Mouse (Mus musculus) midbrain, embryonic 16.5 days (tissue): ENCODE measurements around the gene 2010111I01Rik. TPM values are rescaled to one million over a fixed set of nuclear protein-coding genes. Genes with fewer than 3 reads are reported as not detected.
"Not testable (repeated sequence)": the region's sequence is repeated elsewhere in the genome, so short reads cannot be mapped to it uniquely, and the experiment has no call there.

ENCODE experiments used
- ATAC-seq: fragments of 200-750 bp; cut with Nextera tagmentation; 2 replicates; pipeline ENCODE4 v1.8.0; 2017; ENCODE audit warnings: moderate TSS enrichment
- H3K27ac ChIP-seq: fragments of 300-500 bp; sonication (generic); 2 replicates; pipeline ENCODE4 v1.5.1; 2014; ENCODE audit warnings: mild to moderate bottlenecking, low read length, mixed read lengths
- H3K27me3 ChIP-seq: fragments of 300-500 bp; sonication (generic); 2 replicates; pipeline ENCODE4 v1.6.1; 2014; ENCODE audit warnings: low read depth, low read length, mixed read lengths; ENCODE audit not compliant: control insufficient read depth, insufficient read depth
- H3K36me3 ChIP-seq: fragments of 300-500 bp; sonication (generic); 2 replicates; pipeline ENCODE4 v1.6.1; 2014; ENCODE audit warnings: mild to moderate bottlenecking, low read length, moderate library complexity, mixed read lengths; ENCODE audit not compliant: control insufficient read depth, insufficient read depth
- H3K4me1 ChIP-seq: fragments of 300-500 bp; sonication (generic); 2 replicates; pipeline ENCODE4 v1.6.1; 2014; ENCODE audit warnings: mild to moderate bottlenecking, low read length, mixed read lengths; ENCODE audit not compliant: control insufficient read depth, insufficient read depth
- H3K4me2 ChIP-seq: fragments of 300-500 bp; sonication (generic); 2 replicates; pipeline ENCODE4 v1.6.1; 2014; ENCODE audit warnings: mild to moderate bottlenecking, low read length, mixed read lengths
- H3K4me3 ChIP-seq: fragments of 300-500 bp; sonication (generic); 2 replicates; pipeline ENCODE4 v1.5.1; 2014; ENCODE audit warnings: low read depth, mild to moderate bottlenecking, low read length, moderate library complexity, mixed read lengths
- H3K9ac ChIP-seq: fragments of 300-500 bp; sonication (generic); 2 replicates; pipeline ENCODE4 v1.6.1; 2014; ENCODE audit warnings: low read depth, low read length, mixed read lengths
- H3K9me3 ChIP-seq: fragments of 300-500 bp; sonication (generic); replicated peaks from 2 replicates; pipeline ENCODE4 v1.6.1; 2014; ENCODE audit warnings: mild to moderate bottlenecking, low read length, mixed read lengths; ENCODE audit not compliant: control insufficient read depth, poor library complexity, severe bottlenecking
- WGBS: fragments of 180-500 bp; shearing (Covaris S2); extraction: QIAGEN DNeasy Blood & Tissue Kit; methylation state at CpG from one replicate; pipeline ENCODE4 v1.1.7; 2014; 5-methylcytosine and 5-hydroxymethylcytosine counted together
- polyA plus RNA-seq: library from polyadenylated mRNA; unstranded; fragments of >200 nt; fragmentation: Nextera tagmentation; extraction: Ambion mirVana; gene quantifications from 2 replicates; pipeline ENCODE4 v1.2.1, GENCODE M21; 2015

The 2010111I01Rik gene
- polyA plus RNA-seq, 1 experiment from 2014 or later = 25.5 TPM

DNA sequence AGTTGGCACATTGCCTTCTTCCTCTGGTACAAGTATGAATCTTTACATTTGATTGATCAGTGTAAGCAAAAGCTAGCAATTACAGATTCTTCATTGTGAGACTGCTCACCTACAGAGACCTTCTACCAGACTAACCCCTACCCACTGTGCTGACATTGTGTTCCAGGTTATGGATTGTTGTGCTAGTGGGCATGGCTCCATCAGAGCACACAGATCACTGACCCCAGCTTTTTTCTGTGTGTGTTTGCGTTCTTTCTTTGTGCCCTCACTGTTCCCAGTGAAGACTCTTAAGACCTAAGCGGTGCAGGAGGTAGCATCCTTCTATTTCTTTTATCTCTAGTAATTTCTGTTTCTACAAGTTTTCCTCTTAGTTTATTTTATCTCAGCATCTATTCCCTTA lies 32.1 kb downstream of the 2010111I01Rik start:
- WGBS = 93% methylated on average over 2 of the region's 2 CpGs
- Histone ChIP-seq H3K4me2 (no peak overlapping the region), H3K36me3 (no peaks in the 10 kb centered on the region), H3K9ac (no peak overlapping the region), H3K4me3 (no peak overlapping the region), H3K4me1 (no peaks in the 10 kb centered on the region), H3K9me3 (no peaks in the 10 kb centered on the region), H3K27ac (no peak overlapping the region), H3K27me3 (no peaks in the 10 kb centered on the region)
- ATAC-seq = no peak

DNA sequence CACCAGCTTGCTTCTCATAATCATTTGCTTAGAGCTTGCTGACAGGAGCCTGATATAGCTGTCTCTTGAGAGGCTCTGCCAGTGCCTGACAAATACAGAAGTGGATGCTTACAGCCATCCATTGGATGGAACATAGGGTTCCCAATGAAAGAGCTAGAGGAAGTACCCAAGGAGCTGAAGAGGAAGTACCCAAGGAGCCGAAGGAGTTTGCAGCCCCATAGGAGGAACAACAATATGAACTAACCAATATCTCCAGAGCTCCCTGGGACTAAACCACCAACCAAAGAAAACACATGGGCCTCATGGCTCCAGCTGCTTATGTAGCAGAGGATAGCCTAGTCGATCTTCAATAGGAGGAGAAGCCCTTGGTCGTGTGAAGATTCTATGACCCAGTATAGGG lies 42.8 kb downstream of the 2010111I01Rik start:
- not testable (repeated sequence) for H3K27ac ChIP-seq, H3K4me1 ChIP-seq, H3K27me3 ChIP-seq, H3K9ac ChIP-seq, H3K36me3 ChIP-seq, H3K4me2 ChIP-seq, H3K4me3 ChIP-seq, H3K9me3 ChIP-seq, ATAC-seq
- 91% methylated on average over 3 of the region's 3 CpGs for WGBS

DNA sequence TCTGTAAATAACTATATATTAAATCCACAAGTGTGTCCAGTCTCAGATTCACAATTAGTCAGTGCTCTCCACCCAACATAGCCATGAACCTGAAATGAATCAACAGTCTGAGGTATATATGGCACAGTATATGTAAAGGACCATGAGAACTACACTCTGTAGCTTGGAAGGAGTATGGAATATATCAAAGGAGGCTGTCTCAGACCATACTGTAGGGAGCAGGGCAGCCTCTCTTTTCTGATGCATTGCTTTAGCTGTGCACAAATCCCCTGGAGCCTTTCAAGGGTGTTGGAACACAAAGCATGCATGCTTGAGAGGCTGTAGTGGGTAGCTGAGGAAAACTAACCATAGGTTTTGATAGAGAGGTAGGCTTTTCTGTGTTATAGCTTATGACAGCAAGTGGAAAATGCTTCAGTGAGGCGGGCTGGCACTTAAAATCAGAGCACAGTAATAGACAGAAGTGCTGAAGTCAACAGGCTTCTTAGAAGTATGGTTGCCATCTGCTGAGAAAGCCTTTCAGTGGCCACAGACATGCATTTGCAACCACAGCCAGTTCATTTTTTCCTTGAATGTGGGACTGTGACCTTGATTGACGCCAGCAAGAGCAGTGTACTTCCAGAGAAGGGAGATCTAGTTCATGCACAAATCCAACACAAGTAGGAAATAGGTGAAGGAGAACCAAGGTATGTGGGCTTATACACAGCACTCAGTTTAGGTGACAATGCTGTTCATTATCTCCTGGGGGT lies 45.8 kb downstream of the 2010111I01Rik start:
- H3K27me3 ChIP-seq = no peaks in the 10 kb centered on the region
- WGBS = 86% methylated on average over 2 of the region's 2 CpGs
- H3K4me2 ChIP-seq = no peak overlapping the region
- H3K9me3 ChIP-seq = no peaks in the 10 kb centered on the region
- peaks cover 1% of the 10 kb centered on the region; the same call in 1 of the 2 replicates for H3K4me1 ChIP-seq
- H3K27ac ChIP-seq = no peak overlapping the region
- no peaks in the 10 kb centered on the region for H3K36me3 ChIP-seq
- H3K4me3 ChIP-seq = no peak overlapping the region
- no peak overlapping the region for H3K9ac ChIP-seq
- ATAC-seq = no peak

DNA sequence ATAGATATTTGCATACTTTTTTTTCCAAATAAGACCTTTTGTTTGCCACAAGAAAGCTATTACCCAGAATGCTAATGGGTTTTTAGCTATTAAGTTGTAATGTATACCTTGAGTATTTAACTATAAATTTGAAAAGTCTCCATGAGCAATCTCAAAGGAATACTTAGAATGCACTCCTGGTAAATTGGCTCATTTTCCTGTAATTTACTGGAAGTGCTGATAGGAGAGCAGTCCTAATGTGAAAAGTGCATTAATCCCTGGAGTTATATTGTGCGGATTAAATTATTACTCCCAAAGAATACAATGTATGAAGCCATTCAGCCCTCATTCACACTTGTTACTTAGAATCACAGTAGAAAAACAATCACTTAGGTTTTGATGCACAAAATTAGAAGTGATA lies 49.7 kb downstream of the 2010111I01Rik start:
- WGBS = 53% methylated on average over 1 of the region's 1 CpGs
- peaks cover 2% of the 10 kb centered on the region; the same call in 1 of the 2 replicates for H3K4me1 ChIP-seq
- ATAC-seq = no peak
- no peak overlapping the region for H3K4me3 ChIP-seq
- no peak overlapping the region for H3K27ac ChIP-seq
- H3K4me2 ChIP-seq = no peak overlapping the region
- no peak overlapping the region for H3K9ac ChIP-seq
- H3K9me3 ChIP-seq = no peaks in the 10 kb centered on the region
- no peaks in the 10 kb centered on the region for H3K27me3 ChIP-seq
- no peaks in the 10 kb centered on the region for H3K36me3 ChIP-seq

DNA sequence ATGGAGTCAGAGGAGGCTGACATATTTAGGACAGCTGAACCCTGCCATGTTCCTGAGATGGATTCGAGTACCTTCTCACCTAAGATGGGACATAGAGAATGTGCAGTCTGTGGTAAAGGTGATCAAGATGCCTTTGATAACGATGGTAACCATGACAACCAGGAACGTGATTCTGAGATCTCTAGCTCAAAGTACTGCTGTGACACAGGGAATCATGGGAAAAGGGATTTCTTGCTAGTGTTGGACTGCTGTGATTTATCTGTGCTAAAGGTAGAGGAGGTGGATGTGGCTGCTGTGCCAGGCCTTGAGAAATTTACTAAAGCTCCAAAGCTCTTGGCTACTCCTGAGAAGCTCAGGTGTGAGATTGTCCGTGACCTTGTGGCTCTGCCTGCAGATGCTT lies 50.7 kb downstream of the 2010111I01Rik start:
- WGBS = 64% methylated on average over 4 of the region's 4 CpGs
- no peak overlapping the region for H3K27ac ChIP-seq
- H3K36me3 ChIP-seq = no peaks in the 10 kb centered on the region
- H3K4me3 ChIP-seq = no peak overlapping the region
- no peaks in the 10 kb centered on the region for H3K9me3 ChIP-seq
- peaks cover 2% of the 10 kb centered on the region; the same call in 1 of the 2 replicates for H3K4me1 ChIP-seq
- no peaks in the 10 kb centered on the region for H3K27me3 ChIP-seq
- H3K9ac ChIP-seq = no peak overlapping the region
- no peak overlapping the region for H3K4me2 ChIP-seq
- peak; percentile 65 for ATAC-seq

DNA sequence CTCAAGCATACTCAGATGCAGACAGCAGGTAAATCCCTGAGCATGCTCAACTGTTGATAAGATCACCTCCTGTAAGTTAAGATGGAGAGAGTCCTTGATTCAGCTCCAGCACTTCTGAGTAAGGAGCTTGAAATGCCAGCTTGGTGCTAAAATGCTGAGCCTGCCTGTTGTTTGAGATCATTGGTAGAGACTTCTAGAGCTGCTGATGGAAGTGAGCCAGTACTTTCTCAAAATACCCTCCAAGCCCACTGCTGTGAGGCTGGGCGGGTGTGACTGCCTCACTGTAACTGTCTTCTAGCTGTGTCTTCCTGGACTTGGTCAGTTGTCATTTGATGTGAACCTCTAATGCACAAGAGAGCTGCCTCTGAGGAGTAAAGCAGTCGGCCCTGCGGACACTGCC lies 51.4 kb downstream of the 2010111I01Rik start:
- 89% methylated on average over 3 of the region's 3 CpGs for WGBS

DNA sequence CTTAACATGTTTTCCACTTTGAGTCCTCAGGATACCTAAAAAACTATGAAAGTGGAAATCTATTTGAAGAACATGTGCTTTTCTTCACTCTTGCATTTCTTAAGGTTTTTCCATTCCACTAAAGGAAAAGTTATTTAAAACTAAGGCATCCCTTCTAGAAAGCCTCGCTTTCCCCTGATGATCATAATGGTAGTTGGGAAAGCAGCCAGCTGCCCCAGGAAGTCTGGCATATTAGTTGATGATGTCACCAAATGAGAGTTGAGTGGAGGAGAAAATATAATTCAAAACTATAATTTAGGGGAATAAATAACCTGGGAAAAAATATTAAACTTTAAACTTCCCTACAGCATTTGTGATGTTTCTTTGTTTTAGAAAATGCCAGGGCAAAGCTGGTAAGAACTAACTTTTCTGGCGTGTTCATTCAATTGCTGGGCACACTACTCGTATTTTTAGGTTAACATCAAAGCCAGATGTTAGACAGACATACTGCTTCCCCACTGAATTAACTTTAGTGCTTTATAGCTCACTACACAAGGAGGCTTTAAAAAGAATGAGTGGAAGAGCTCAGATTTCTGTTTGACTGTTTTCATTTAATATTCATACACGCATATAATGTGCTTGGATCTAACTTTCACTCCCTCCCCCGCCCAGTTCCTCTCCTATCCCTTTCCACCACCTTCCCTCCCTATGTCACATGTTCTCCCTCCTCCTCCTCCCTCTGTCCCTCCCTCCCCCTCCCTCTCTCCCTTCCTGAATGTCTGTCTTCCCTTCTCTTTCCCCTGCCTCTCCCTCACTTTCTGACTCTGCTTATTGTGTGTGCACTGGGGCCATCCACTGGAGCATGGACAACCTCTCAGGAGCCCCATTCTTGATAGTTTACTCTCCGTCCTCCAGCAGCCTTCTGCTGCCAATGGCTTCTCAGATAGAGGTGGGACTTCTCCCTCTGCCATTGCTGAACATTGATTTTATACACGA lies 58.8 kb downstream of the 2010111I01Rik start:
- no peak overlapping the region for H3K27ac ChIP-seq
- WGBS = 75% methylated on average over 7 of the region's 7 CpGs
- no peak overlapping the region for H3K4me2 ChIP-seq
- no peak overlapping the region for H3K9ac ChIP-seq
- ATAC-seq = no peak
- H3K9me3 ChIP-seq = no peaks in the 10 kb centered on the region
- H3K4me1 ChIP-seq = no peaks in the 10 kb centered on the region
- no peaks in the 10 kb centered on the region for H3K36me3 ChIP-seq
- no peak overlapping the region for H3K4me3 ChIP-seq
- H3K27me3 ChIP-seq = no peaks in the 10 kb centered on the region

More for the DNA sequence above, 51.4 kb downstream of the 2010111I01Rik start:
- Histone ChIP-seq H3K36me3 (no peaks in the 10 kb centered on the region), H3K27me3 (no peaks in the 10 kb centered on the region), H3K9ac (no peak overlapping the region), H3K4me2 (no peak overlapping the region), H3K27ac (no peak overlapping the region), H3K4me3 (no peak overlapping the region), H3K4me1 (0 out of 2 replicates have a peak, but pooled peaks cover 2% of the 10 kb centered on the region), H3K9me3 (no peaks in the 10 kb centered on the region)
- ATAC-seq = no peak

DNA sequence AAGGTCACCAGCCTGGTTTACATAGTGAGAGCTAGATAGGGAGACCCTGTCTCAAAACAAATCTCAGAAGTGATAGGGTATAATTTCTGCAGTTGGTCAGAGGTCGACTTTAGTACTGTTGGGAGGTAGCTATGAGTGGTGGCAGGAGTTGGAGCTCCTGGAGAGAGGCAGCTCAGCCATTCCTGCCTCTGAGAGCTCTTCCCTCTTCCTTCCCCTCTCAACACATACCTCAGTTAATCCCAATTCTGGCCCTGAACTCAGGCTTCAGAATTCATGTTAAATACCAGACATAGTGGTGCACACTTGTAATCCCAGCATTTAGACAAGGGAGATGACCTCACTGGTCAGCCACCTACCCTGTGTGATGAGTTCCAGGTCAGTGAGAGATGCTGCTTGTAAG lies 65.3 kb downstream of the 2010111I01Rik start:
- Histone ChIP-seq H3K4me1 (peaks cover 10% of the 10 kb centered on the region; the same call in 1 of the 2 replicates), H3K27ac (no peak overlapping the region), H3K9me3 (no peaks in the 10 kb centered on the region), H3K4me2 (no peak overlapping the region), H3K9ac (no peak overlapping the region), H3K36me3 (no peaks in the 10 kb centered on the region), H3K27me3 (no peaks in the 10 kb centered on the region), H3K4me3 (no peak overlapping the region)
- WGBS = 65% methylated on average over 1 of the region's 1 CpGs
- ATAC-seq = no peak

DNA sequence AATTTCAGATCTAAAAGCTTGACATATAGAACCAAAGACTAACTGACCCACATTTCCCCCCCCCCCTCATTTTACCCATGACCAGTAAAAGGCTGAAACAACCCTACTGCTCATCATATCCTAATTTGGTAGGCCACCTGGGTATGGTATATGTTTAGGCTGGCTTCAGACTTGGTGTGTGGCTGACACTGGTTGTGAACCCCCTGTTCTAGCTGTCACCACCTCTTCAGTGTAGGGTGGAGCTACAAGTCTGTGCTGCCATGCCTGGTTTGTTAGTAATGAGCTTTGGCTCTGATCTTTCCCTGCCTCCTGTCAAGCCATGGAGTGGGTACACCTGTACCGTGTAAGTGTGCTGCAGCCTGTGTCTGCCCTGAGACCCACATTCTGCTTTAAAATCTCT lies 66.6 kb downstream of the 2010111I01Rik start:
- no peak overlapping the region for H3K9ac ChIP-seq
- peak; percentile 43 for ATAC-seq
- H3K4me1 ChIP-seq = peaks cover 10% of the 10 kb centered on the region; the same call in 1 of the 2 replicates
- no peak overlapping the region for H3K27ac ChIP-seq
- H3K4me3 ChIP-seq = no peak overlapping the region
- H3K4me2 ChIP-seq = no peak overlapping the region
- H3K27me3 ChIP-seq = no peaks in the 10 kb centered on the region
- 71% methylated on average over 1 of the region's 1 CpGs for WGBS
- H3K9me3 ChIP-seq = no peaks in the 10 kb centered on the region
- no peaks in the 10 kb centered on the region for H3K36me3 ChIP-seq
